Mouse (Mus musculus): Measurements from ENCODE around the gene Blmh. TPM values are rescaled to one million over a fixed set of nuclear protein-coding genes. Genes with fewer than 3 reads are reported as not detected.

Gene Blmh
- polyA plus RNA-seq, 1 experiment = 58.3 TPM

- Histone ChIP-seq H3ac (ENCODE audit: control insufficient read depth, insufficient read length) (no peak overlapping the region), H3K36me3 (ENCODE audit: control insufficient read depth, insufficient read depth) (no peaks in the 10 kb centered on the region), H3K27me3 (ENCODE audit: control insufficient read depth, insufficient read depth, insufficient read length) (peaks cover 18% of the 10 kb centered on the region), H3K4me2 (ENCODE audit: low read depth) (no peak overlapping the region), H3K79me2 (ENCODE audit: control insufficient read depth, insufficient read depth) (no peaks in the 10 kb centered on the region), H3K4me3 (no peak overlapping the region)
- no peak for TF ChIP-seq MAX (IDR thresholded peaks at IDR 0.05; ENCODE audit: low read depth)
- TF ChIP-seq TCF3 (IDR thresholded peaks at IDR 0.05; ENCODE audit: insufficient read length, low read depth) = no peak
- no peak for TF ChIP-seq TCF12 (IDR thresholded peaks at IDR 0.05; ENCODE audit: insufficient read depth, poor library complexity, severe bottlenecking)
- no peak for TF ChIP-seq POLR2AphosphoS2 (IDR thresholded peaks at IDR 0.05; ENCODE audit: insufficient read length, low read depth)
- TF ChIP-seq MYOG (IDR thresholded peaks at IDR 0.05; ENCODE audit: control insufficient read depth in 1 of 3, insufficient read depth in 1 of 3, insufficient read length in 2 of 3, low read depth in 2 of 3) = no peak
- TF ChIP-seq USF1 (IDR thresholded peaks at IDR 0.05; ENCODE audit: low read depth) = no peak
- no peak for TF ChIP-seq MYOD1 (IDR thresholded peaks at IDR 0.05; ENCODE audit: control insufficient read depth in 1 of 3, insufficient read length in 2 of 3, low read depth in 2 of 3)
- TF ChIP-seq POLR2A (IDR thresholded peaks at IDR 0.05; ENCODE audit: insufficient read length, low read depth) = no peak
- TF ChIP-seq REST (IDR thresholded peaks at IDR 0.05; ENCODE audit: insufficient read depth, insufficient read length) = no peak
- no peak for TF ChIP-seq SRF (IDR thresholded peaks at IDR 0.05; ENCODE audit: control insufficient read depth, insufficient read length, low read depth)
- no peak for TF ChIP-seq CEBPB (IDR thresholded peaks at IDR 0.05; ENCODE audit: insufficient read depth, poor library complexity, severe bottlenecking)
- no peak for TF ChIP-seq E2F4 (IDR thresholded peaks at IDR 0.05; ENCODE audit: insufficient read depth)
These were observed 76.1 kb downstream of the Blmh start for GRCm38 (mm10) chr11:77000741-77001140.

- no peaks in the 10 kb centered on the region for H3K79me2 ChIP-seq (ENCODE audit: control insufficient read depth, insufficient read depth)
- H3K27me3 ChIP-seq (ENCODE audit: control insufficient read depth, insufficient read depth, insufficient read length) = peaks cover 8% of the 10 kb centered on the region
- H3K4me3 ChIP-seq = no peak overlapping the region
- no peak for TF ChIP-seq POLR2A (IDR thresholded peaks at IDR 0.05; ENCODE audit: insufficient read length, low read depth)
- no peak for TF ChIP-seq MYOD1 (IDR thresholded peaks at IDR 0.05; ENCODE audit: control insufficient read depth in 1 of 3, insufficient read length in 2 of 3, low read depth in 2 of 3)
- no peak for TF ChIP-seq E2F4 (IDR thresholded peaks at IDR 0.05; ENCODE audit: insufficient read depth)
- no peak for TF ChIP-seq TCF12 (IDR thresholded peaks at IDR 0.05; ENCODE audit: insufficient read depth, poor library complexity, severe bottlenecking)
- TF ChIP-seq REST (IDR thresholded peaks at IDR 0.05; ENCODE audit: insufficient read depth, insufficient read length) = no peak
- no peak for TF ChIP-seq USF1 (IDR thresholded peaks at IDR 0.05; ENCODE audit: low read depth)
- TF ChIP-seq POLR2AphosphoS2 (IDR thresholded peaks at IDR 0.05; ENCODE audit: insufficient read length, low read depth) = no peak
- TF ChIP-seq SRF (IDR thresholded peaks at IDR 0.05; ENCODE audit: control insufficient read depth, insufficient read length, low read depth) = no peak
- TF ChIP-seq MYOG (IDR thresholded peaks at IDR 0.05; ENCODE audit: control insufficient read depth in 1 of 3, insufficient read depth in 1 of 3, insufficient read length in 2 of 3, low read depth in 2 of 3) = no peak
- TF ChIP-seq CEBPB (IDR thresholded peaks at IDR 0.05; ENCODE audit: insufficient read depth, poor library complexity, severe bottlenecking) = no peak
- TF ChIP-seq TCF3 (IDR thresholded peaks at IDR 0.05; ENCODE audit: insufficient read length, low read depth) = no peak
- no peak for TF ChIP-seq MAX (IDR thresholded peaks at IDR 0.05; ENCODE audit: low read depth)
- no peaks in the 10 kb centered on the region for H3K36me3 ChIP-seq (ENCODE audit: control insufficient read depth, insufficient read depth)
- H3K4me2 ChIP-seq (ENCODE audit: low read depth) = peak overlapping the region; percentile 57
- no peak overlapping the region for H3ac ChIP-seq (ENCODE audit: control insufficient read depth, insufficient read length)
These were observed 77.8 kb downstream of the Blmh start for GRCm38 (mm10) chr11:77002361-77002760.

- H3K4me3 ChIP-seq = no peak overlapping the region
- no peak for TF ChIP-seq POLR2A (IDR thresholded peaks at IDR 0.05; ENCODE audit: insufficient read length, low read depth)
- TF ChIP-seq USF1 (IDR thresholded peaks at IDR 0.05; ENCODE audit: low read depth) = no peak
- no peak for TF ChIP-seq SRF (IDR thresholded peaks at IDR 0.05; ENCODE audit: control insufficient read depth, insufficient read length, low read depth)
- TF ChIP-seq POLR2AphosphoS2 (IDR thresholded peaks at IDR 0.05; ENCODE audit: insufficient read length, low read depth) = no peak
- TF ChIP-seq E2F4 (IDR thresholded peaks at IDR 0.05; ENCODE audit: insufficient read depth) = no peak
- no peak for TF ChIP-seq MYOG (IDR thresholded peaks at IDR 0.05; ENCODE audit: control insufficient read depth in 1 of 3, insufficient read depth in 1 of 3, insufficient read length in 2 of 3, low read depth in 2 of 3)
- TF ChIP-seq TCF12 (IDR thresholded peaks at IDR 0.05; ENCODE audit: insufficient read depth, poor library complexity, severe bottlenecking) = no peak
- TF ChIP-seq TCF3 (IDR thresholded peaks at IDR 0.05; ENCODE audit: insufficient read length, low read depth) = no peak
- TF ChIP-seq MAX (IDR thresholded peaks at IDR 0.05; ENCODE audit: low read depth) = no peak
- no peak for TF ChIP-seq REST (IDR thresholded peaks at IDR 0.05; ENCODE audit: insufficient read depth, insufficient read length)
- no peak for TF ChIP-seq MYOD1 (IDR thresholded peaks at IDR 0.05; ENCODE audit: control insufficient read depth in 1 of 3, insufficient read length in 2 of 3, low read depth in 2 of 3)
- no peak for TF ChIP-seq CEBPB (IDR thresholded peaks at IDR 0.05; ENCODE audit: insufficient read depth, poor library complexity, severe bottlenecking)
- no peaks in the 10 kb centered on the region for H3K27me3 ChIP-seq (ENCODE audit: control insufficient read depth, insufficient read depth, insufficient read length)
- peak overlapping the region; percentile 53 for H3K4me2 ChIP-seq (ENCODE audit: low read depth)
- no peaks in the 10 kb centered on the region for H3K79me2 ChIP-seq (ENCODE audit: control insufficient read depth, insufficient read depth)
- H3ac ChIP-seq (ENCODE audit: control insufficient read depth, insufficient read length) = no peak overlapping the region
- H3K36me3 ChIP-seq (ENCODE audit: control insufficient read depth, insufficient read depth) = no peaks in the 10 kb centered on the region
These were observed 81.3 kb downstream of the Blmh start for GRCm38 (mm10) chr11:77005881-77006280.

- H3ac ChIP-seq (ENCODE audit: control insufficient read depth, insufficient read length) = no peak overlapping the region
- no peaks in the 10 kb centered on the region for H3K27me3 ChIP-seq (ENCODE audit: control insufficient read depth, insufficient read depth, insufficient read length)
- H3K79me2 ChIP-seq (ENCODE audit: control insufficient read depth, insufficient read depth) = no peaks in the 10 kb centered on the region
- no peak for TF ChIP-seq TCF12 (IDR thresholded peaks at IDR 0.05; ENCODE audit: insufficient read depth, poor library complexity, severe bottlenecking)
- no peak for TF ChIP-seq SRF (IDR thresholded peaks at IDR 0.05; ENCODE audit: control insufficient read depth, insufficient read length, low read depth)
- no peak for TF ChIP-seq E2F4 (IDR thresholded peaks at IDR 0.05; ENCODE audit: insufficient read depth)
- no peak for TF ChIP-seq REST (IDR thresholded peaks at IDR 0.05; ENCODE audit: insufficient read depth, insufficient read length)
- TF ChIP-seq MYOG (IDR thresholded peaks at IDR 0.05; ENCODE audit: control insufficient read depth in 1 of 3, insufficient read depth in 1 of 3, insufficient read length in 2 of 3, low read depth in 2 of 3) = no peak
- no peak for TF ChIP-seq POLR2AphosphoS2 (IDR thresholded peaks at IDR 0.05; ENCODE audit: insufficient read length, low read depth)
- no peak for TF ChIP-seq MYOD1 (IDR thresholded peaks at IDR 0.05; ENCODE audit: control insufficient read depth in 1 of 3, insufficient read length in 2 of 3, low read depth in 2 of 3)
- no peak for TF ChIP-seq TCF3 (IDR thresholded peaks at IDR 0.05; ENCODE audit: insufficient read length, low read depth)
- H3K36me3 ChIP-seq (ENCODE audit: control insufficient read depth, insufficient read depth) = no peaks in the 10 kb centered on the region
- H3K4me3 ChIP-seq = no peak overlapping the region
- H3K4me2 ChIP-seq (ENCODE audit: low read depth) = no peak overlapping the region
These were observed 82.0 kb downstream of the Blmh start for GRCm38 (mm10) chr11:77006616-77007015.

All from myocyte (in vitro differentiated cells).